Mouse (Mus musculus): ENCODE data around the gene Ndufb3. TPM values are rescaled to one million over a fixed set of nuclear protein-coding genes. Genes with fewer than 3 reads are reported as not detected.
"Not testable (repeated sequence)": the region's sequence is repeated elsewhere in the genome, so short reads cannot be mapped to it uniquely, and the experiment has no call there.

Gene Ndufb3
- polyA plus RNA-seq (2014; fragmentation: Nextera tagmentation; extraction: Ambion mirVana): 157 and 161 TPM in 2 replicates

- H3K9me3 ChIP-seq (ENCODE audit: control insufficient read depth, low read length): no peaks in the 10 kb centered on the region
- peak within 1 kb of the TSS; percentile 82 for H3K4me3 ChIP-seq (ENCODE audit: low read depth, low read length)
- H3K27ac ChIP-seq (ENCODE audit: low read depth, low read length): no peak within 1 kb of the TSS; the same call in 1 of the 2 replicates
- peak within 1 kb of the TSS; percentile 71 for H3K4me2 ChIP-seq
- peak; percentile 99 for ATAC-seq (ENCODE audit: low FRiP score)
- DNase-seq (ENCODE audit: low spot score, missing footprints): peak; percentile 98
- H3K27me3 ChIP-seq (ENCODE audit: control insufficient read depth, insufficient read depth, low read length): no peaks in the 10 kb centered on the region
- H3K36me3 ChIP-seq (ENCODE audit: control insufficient read depth, insufficient read depth, low read length): no peaks in the 10 kb centered on the region
- H3K4me1 ChIP-seq (ENCODE audit: control insufficient read depth, insufficient read depth, low read length): peaks cover 9% of the 10 kb centered on the region
- under 1% methylated on average over 41 of the region's 41 CpGs for WGBS
- peak within 1 kb of the TSS; percentile 72 for H3K9ac ChIP-seq (ENCODE audit: low read length)
These were observed at the start of gene Ndufb3, which contains the start of gene Fam126b for GRCm38 (mm10) chr1:58586171-58586997. Gene Ndufb3 (plus strand): TSS chr1:58586384. Gene Fam126b (minus strand): TSS chr1:58586323.

GRCm38 (mm10) chr1:58541386-58541785, 44.8 kb upstream of the Ndufb3 start:
- H3K36me3 ChIP-seq (ENCODE audit: control insufficient read depth, insufficient read depth, low read length): no peaks in the 10 kb centered on the region
- no peaks in the 10 kb centered on the region for H3K9me3 ChIP-seq (ENCODE audit: control insufficient read depth, low read length)
- ATAC-seq (ENCODE audit: low FRiP score) (no peak), DNase-seq (ENCODE audit: low spot score, missing footprints) (no peak)
- WGBS: 80% methylated on average over 1 of the region's 1 CpGs
- no peak overlapping the region for H3K4me3 ChIP-seq (ENCODE audit: low read depth, low read length)
- H3K9ac ChIP-seq (ENCODE audit: low read length): no peak overlapping the region
- no peak overlapping the region for H3K27ac ChIP-seq (ENCODE audit: low read depth, low read length)
- H3K27me3 ChIP-seq (ENCODE audit: control insufficient read depth, insufficient read depth, low read length): no peaks in the 10 kb centered on the region
- no peak overlapping the region for H3K4me2 ChIP-seq
- no peaks in the 10 kb centered on the region for H3K4me1 ChIP-seq (ENCODE audit: control insufficient read depth, insufficient read depth, low read length)

- not testable (repeated sequence) for H3K36me3 ChIP-seq (ENCODE audit: control insufficient read depth, insufficient read depth, low read length); H3K4me2 ChIP-seq; H3K4me3 ChIP-seq (ENCODE audit: low read depth, low read length); H3K27ac ChIP-seq (ENCODE audit: low read depth, low read length); ATAC-seq (ENCODE audit: low FRiP score); DNase-seq (ENCODE audit: low spot score, missing footprints); H3K9ac ChIP-seq (ENCODE audit: low read length); H3K4me1 ChIP-seq (ENCODE audit: control insufficient read depth, insufficient read depth, low read length); H3K27me3 ChIP-seq (ENCODE audit: control insufficient read depth, insufficient read depth, low read length); H3K9me3 ChIP-seq (ENCODE audit: control insufficient read depth, low read length)
- WGBS: 98% methylated on average over 6 of the region's 6 CpGs
These were observed 25.8 kb upstream of the Ndufb3 start for GRCm38 (mm10) chr1:58560370-58560769.

GRCm38 (mm10) chr1:58562455-58562854, 23.7 kb upstream of the Ndufb3 start:
- H3K4me1 ChIP-seq (ENCODE audit: control insufficient read depth, insufficient read depth, low read length): no peaks in the 10 kb centered on the region
- H3K27me3 ChIP-seq (ENCODE audit: control insufficient read depth, insufficient read depth, low read length): no peaks in the 10 kb centered on the region
- no peak overlapping the region for H3K4me3 ChIP-seq (ENCODE audit: low read depth, low read length)
- H3K9me3 ChIP-seq (ENCODE audit: control insufficient read depth, low read length): no peaks in the 10 kb centered on the region
- 90% methylated on average over 1 of the region's 1 CpGs for WGBS
- H3K9ac ChIP-seq (ENCODE audit: low read length): no peak overlapping the region
- no peak overlapping the region for H3K4me2 ChIP-seq
- no peak overlapping the region for H3K27ac ChIP-seq (ENCODE audit: low read depth, low read length)
- no peak for ATAC-seq (ENCODE audit: low FRiP score)
- DNase-seq (ENCODE audit: low spot score, missing footprints): peak; percentile 83
- no peaks in the 10 kb centered on the region for H3K36me3 ChIP-seq (ENCODE audit: control insufficient read depth, insufficient read depth, low read length)

- WGBS: 91% methylated on average over 5 of the region's 5 CpGs
- H3K4me3 ChIP-seq (ENCODE audit: low read depth, low read length): no peak overlapping the region
These were observed 21.2 kb upstream of the Ndufb3 start for GRCm38 (mm10) chr1:58564981-58565380.

GRCm38 (mm10) chr1:58566621-58567020, 19.6 kb upstream of the Ndufb3 start:
- ATAC-seq (ENCODE audit: low FRiP score) (no peak), DNase-seq (ENCODE audit: low spot score, missing footprints) (no peak)
- no peak overlapping the region for H3K4me3 ChIP-seq (ENCODE audit: low read depth, low read length)
- H3K9me3 ChIP-seq (ENCODE audit: control insufficient read depth, low read length): no peaks in the 10 kb centered on the region
- H3K27me3 ChIP-seq (ENCODE audit: control insufficient read depth, insufficient read depth, low read length): no peaks in the 10 kb centered on the region
- H3K27ac ChIP-seq (ENCODE audit: low read depth, low read length): no peak overlapping the region
- no peak overlapping the region for H3K4me2 ChIP-seq
- H3K4me1 ChIP-seq (ENCODE audit: control insufficient read depth, insufficient read depth, low read length): no peaks in the 10 kb centered on the region; the same call in 1 of the 2 replicates
- no peak overlapping the region for H3K9ac ChIP-seq (ENCODE audit: low read length)
- no peaks in the 10 kb centered on the region for H3K36me3 ChIP-seq (ENCODE audit: control insufficient read depth, insufficient read depth, low read length)

More at GRCm38 (mm10) chr1:58564981-58565380, 21.2 kb upstream of the Ndufb3 start:
- ATAC-seq (ENCODE audit: low FRiP score): no peak
- Histone ChIP-seq H3K27me3 (ENCODE audit: control insufficient read depth, insufficient read depth, low read length) (no peaks in the 10 kb centered on the region), H3K36me3 (ENCODE audit: control insufficient read depth, insufficient read depth, low read length) (no peaks in the 10 kb centered on the region), H3K27ac (ENCODE audit: low read depth, low read length) (no peak overlapping the region), H3K9ac (ENCODE audit: low read length) (no peak overlapping the region), H3K4me2 (no peak overlapping the region), H3K4me1 (ENCODE audit: control insufficient read depth, insufficient read depth, low read length) (no peaks in the 10 kb centered on the region), H3K9me3 (ENCODE audit: control insufficient read depth, low read length) (no peaks in the 10 kb centered on the region)
- DNase-seq (ENCODE audit: low spot score, missing footprints): no peak

- no peak for ATAC-seq (ENCODE audit: low FRiP score)
- H3K4me2 ChIP-seq: no peak overlapping the region
These were observed 17.6 kb upstream of the Ndufb3 start for GRCm38 (mm10) chr1:58568456-58569130.

GRCm38 (mm10) chr1:58570437-58570836, 15.7 kb upstream of the Ndufb3 start:
- H3K27ac ChIP-seq (ENCODE audit: low read depth, low read length): no peak overlapping the region
- H3K4me2 ChIP-seq: no peak overlapping the region
- no peaks in the 10 kb centered on the region for H3K36me3 ChIP-seq (ENCODE audit: control insufficient read depth, insufficient read depth, low read length)
- no peaks in the 10 kb centered on the region for H3K27me3 ChIP-seq (ENCODE audit: control insufficient read depth, insufficient read depth, low read length)
- H3K4me3 ChIP-seq (ENCODE audit: low read depth, low read length): no peak overlapping the region
- H3K9ac ChIP-seq (ENCODE audit: low read length): no peak overlapping the region
- DNase-seq (ENCODE audit: low spot score, missing footprints) (no peak), ATAC-seq (ENCODE audit: low FRiP score) (no peak)
- H3K4me1 ChIP-seq (ENCODE audit: control insufficient read depth, insufficient read depth, low read length): no peaks in the 10 kb centered on the region; the same call in 1 of the 2 replicates
- 42% methylated on average over 4 of the region's 4 CpGs for WGBS
- no peaks in the 10 kb centered on the region for H3K9me3 ChIP-seq (ENCODE audit: control insufficient read depth, low read length)

More at GRCm38 (mm10) chr1:58568456-58569130, 17.6 kb upstream of the Ndufb3 start:
- H3K27ac ChIP-seq (ENCODE audit: low read depth, low read length): no peak overlapping the region
- no peaks in the 10 kb centered on the region for H3K36me3 ChIP-seq (ENCODE audit: control insufficient read depth, insufficient read depth, low read length)
- no peak overlapping the region for H3K9ac ChIP-seq (ENCODE audit: low read length)
- no peak overlapping the region for H3K4me3 ChIP-seq (ENCODE audit: low read depth, low read length)
- H3K27me3 ChIP-seq (ENCODE audit: control insufficient read depth, insufficient read depth, low read length): no peaks in the 10 kb centered on the region
- DNase-seq (ENCODE audit: low spot score, missing footprints): no peak
- no peaks in the 10 kb centered on the region; the same call in 1 of the 2 replicates for H3K4me1 ChIP-seq (ENCODE audit: control insufficient read depth, insufficient read depth, low read length)
- H3K9me3 ChIP-seq (ENCODE audit: control insufficient read depth, low read length): no peaks in the 10 kb centered on the region

GRCm38 (mm10) chr1:58579179-58579578, 7.0 kb upstream of the Ndufb3 start:
- DNase-seq (ENCODE audit: low spot score, missing footprints): no peak
- no peak overlapping the region for H3K9ac ChIP-seq (ENCODE audit: low read length)
- WGBS: 83% methylated on average over 2 of the region's 2 CpGs
- no peaks in the 10 kb centered on the region for H3K27me3 ChIP-seq (ENCODE audit: control insufficient read depth, insufficient read depth, low read length)
- no peak overlapping the region for H3K4me2 ChIP-seq
- ATAC-seq (ENCODE audit: low FRiP score): no peak
- no peaks in the 10 kb centered on the region for H3K4me1 ChIP-seq (ENCODE audit: control insufficient read depth, insufficient read depth, low read length)
- no peak overlapping the region for H3K4me3 ChIP-seq (ENCODE audit: low read depth, low read length)
- H3K9me3 ChIP-seq (ENCODE audit: control insufficient read depth, low read length): no peaks in the 10 kb centered on the region
- H3K36me3 ChIP-seq (ENCODE audit: control insufficient read depth, insufficient read depth, low read length): no peaks in the 10 kb centered on the region
- no peak overlapping the region for H3K27ac ChIP-seq (ENCODE audit: low read depth, low read length)
